Mouse (Mus musculus): ENCODE measurements around the gene Lrrn3.

DNA sequence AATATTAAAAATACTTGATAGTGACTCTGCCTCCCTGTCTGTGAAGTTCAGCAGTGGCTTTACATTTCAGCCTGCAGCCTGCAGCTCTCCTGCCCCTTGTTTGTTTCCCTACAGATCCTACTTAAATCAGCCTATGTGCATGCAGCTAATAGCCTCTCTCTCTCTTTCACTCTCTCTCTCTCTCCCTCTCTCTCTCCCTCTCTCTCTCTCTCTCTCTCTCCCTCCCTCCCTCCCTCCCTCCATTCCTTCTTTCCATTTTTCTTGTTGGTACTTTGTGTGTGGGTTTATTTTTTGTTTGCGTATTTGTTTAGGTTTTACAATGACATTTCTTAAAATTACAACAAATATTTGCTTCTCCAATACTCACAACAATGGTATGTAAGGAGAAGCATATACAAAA, at the start of gene Lrrn3:
- TF ChIP-seq CTCF (IDR thresholded peaks at IDR 0.05; ENCODE audit: low read depth, low read length) = no peak
- TF ChIP-seq POLR2A (IDR thresholded peaks at IDR 0.05; ENCODE audit: extremely low read depth, insufficient read depth, low read length) = no peak
